Mouse (Mus musculus) neutrophil, adult 5-6 weeks (primary cell): ENCODE data around the gene Tmem254a. TPM values are rescaled to one million over a fixed set of nuclear protein-coding genes. Genes with fewer than 3 reads are reported as not detected.
A peak's percentile ranks its signal among the peaks of the same experiment; 100 is the strongest.
"Not testable (repeated sequence)": the region's sequence is repeated elsewhere in the genome, so short reads cannot be mapped to it uniquely, and the experiment has no call there.

ENCODE experiments used
- ATAC-seq: fragments of 151-379, 151-347 bp; 2 replicates; pipeline ENCODE4 v1.8.0; 2017; ENCODE audit warnings: mild to moderate bottlenecking, moderate TSS enrichment; ENCODE audit not compliant: insufficient number of reproducible peaks, poor library complexity, low FRiP score, severe bottlenecking; ENCODE audit errors: extremely low read depth
- total RNA-seq: library from RNA; stranded (forward); fragments of 200-1000 nt; gene quantifications from 2 replicates; pipeline ENCODE4 v1.2.3, GENCODE M21; 2017

Tmem254a gene
- 1.7 and 1.8 TPM in 2 replicates for total RNA-seq

GRCm38 (mm10) chr14:25927562-25927881 lies at the start of gene Tmem254a:
TSS of gene Tmem254a (minus strand) at chr14:25927672.
- peak; percentile 71 for ATAC-seq

DNA sequence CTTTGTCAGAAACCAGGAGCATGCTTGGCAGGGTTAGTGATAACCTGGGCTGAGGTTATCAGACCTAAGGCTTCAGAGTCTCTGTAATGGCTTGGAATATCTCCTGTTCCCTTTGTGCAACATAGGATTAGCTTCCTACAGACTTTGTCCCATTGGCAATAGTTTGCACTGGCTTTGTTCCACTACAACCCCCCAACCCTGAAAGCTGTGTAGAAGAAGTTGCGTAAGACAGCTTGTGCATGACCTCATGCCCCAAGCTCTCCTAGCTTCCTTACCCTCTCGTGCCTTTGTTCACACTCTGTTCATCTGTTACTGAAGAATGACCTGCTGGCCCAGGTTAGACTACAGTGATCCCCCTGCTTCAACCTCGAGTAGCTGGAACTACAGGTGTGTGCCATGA lies 30.4 kb upstream of the Tmem254a start:
- not testable (repeated sequence) for ATAC-seq

DNA sequence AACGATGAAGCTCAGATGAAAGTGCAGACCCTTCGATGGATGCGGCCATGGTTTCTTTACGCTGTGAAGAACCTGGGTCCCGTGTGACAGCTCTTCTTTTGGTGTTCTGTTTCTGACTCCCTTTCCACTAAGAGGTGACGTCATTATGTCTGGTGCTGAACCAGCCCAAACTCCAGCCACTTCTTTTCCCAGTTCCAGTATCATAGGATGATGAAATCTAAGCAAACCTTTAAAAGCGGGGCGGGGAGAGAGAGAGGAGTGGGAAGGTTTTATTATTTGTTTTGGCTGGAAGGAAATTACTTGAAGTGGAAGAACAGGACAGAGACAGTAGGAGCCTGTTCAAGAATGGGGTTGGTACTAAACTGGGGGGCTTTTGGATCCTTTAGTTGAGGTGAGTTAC lies 10.5 kb upstream of the Tmem254a start, which contains the start of gene Cphx1:
Cphx1 (plus strand) TSS at position 301 of the 400 bp plus-strand sequence.
- ATAC-seq = not testable (repeated sequence)

GRCm38 (mm10) chr14:25936867-25937630 lies 9.6 kb upstream of the Tmem254a start:
- not testable (repeated sequence) for ATAC-seq

DNA sequence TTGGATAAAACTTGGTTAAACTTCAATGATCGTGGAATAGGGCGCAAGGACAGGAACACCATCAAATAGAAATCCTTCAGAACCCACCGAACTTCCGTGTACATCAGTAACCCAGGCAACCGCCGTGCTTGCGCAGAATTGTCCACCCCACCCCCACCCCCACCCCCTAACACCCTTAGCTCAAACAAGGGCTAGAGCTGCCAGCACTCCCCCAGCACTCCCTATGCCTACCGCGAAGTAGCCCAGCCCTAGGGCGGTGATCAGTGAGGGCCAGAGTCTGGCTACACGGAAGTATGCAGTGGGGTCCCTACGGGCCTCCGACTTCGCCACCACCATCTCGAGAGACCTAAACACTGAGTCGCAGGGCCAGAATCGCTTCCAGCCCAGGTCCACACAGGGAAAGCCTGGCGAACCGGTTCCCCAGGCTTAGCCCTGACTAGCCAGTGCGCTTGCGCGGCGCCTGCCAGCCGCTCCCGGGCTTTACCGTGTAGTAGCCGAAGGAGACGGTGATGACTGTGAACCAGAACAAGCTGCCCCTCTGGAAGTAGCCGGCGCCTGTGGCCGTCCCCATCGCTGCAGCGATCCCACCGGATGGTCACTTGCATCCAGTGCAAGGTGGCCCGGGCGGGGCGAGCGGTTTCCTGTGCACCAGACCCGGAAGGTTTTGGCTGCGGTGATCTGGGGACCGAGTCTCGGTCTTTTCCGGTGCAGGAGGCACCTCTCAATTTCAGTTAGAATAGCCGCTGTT lies 484 bp downstream of the Tmem254a start:
- ATAC-seq = peak; percentile 44

DNA sequence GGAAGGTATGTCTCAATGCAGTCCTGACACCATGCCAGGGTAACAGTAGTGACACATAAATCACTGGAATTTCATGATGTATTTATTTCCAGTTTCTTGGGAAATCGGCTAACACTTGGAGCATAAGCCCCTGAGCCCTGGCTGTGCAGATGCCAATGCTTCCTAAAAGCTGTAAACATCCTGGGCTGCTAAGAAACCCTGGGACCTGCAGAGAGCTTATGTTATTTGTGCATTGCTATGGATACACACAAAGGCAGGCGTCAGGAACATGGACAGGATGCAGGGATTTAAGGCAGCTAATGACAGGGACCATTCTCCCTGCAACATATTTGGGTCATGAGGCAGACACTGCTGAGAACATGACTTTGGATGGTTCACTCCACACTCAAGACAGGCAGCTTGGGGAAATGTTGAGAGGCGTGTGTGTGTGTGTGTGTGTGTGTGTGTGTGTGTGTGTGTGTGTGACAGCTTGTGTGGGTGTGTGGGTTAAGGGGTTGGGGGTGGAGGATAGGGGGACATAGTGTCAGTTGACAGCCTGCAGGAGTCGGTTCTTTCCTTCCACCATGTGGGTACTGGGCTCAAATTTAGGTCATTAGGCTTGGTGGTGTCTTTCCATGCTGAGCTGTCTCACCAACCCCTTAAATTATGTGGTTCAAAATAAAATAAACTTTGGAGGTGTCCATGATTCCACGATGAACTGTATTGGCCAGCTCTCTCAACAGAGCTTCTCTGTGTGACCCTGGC lies 8.9 kb downstream of the Tmem254a start:
- ATAC-seq = not testable (repeated sequence)

DNA sequence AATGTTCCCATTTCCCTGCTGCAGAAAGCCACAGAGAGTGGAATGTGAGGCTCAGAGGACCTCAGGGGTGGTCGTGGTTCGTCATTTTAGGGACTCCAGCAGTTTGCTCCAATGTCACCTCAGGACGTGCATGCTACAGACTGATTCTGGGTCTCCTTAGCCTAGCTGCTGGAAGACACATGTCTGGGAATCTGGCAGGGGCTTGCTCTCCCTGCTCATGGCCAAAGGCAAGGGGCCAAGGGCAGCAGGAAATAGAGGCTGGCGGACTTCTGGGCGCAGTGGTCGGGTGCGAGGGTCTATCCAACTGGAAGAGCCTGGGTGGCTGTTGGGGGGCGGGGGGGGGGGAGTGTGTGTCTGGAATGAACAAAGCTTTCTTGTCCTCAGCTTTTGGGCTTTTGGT lies 18.5 kb downstream of the Tmem254a start:
- not testable (repeated sequence) for ATAC-seq

DNA sequence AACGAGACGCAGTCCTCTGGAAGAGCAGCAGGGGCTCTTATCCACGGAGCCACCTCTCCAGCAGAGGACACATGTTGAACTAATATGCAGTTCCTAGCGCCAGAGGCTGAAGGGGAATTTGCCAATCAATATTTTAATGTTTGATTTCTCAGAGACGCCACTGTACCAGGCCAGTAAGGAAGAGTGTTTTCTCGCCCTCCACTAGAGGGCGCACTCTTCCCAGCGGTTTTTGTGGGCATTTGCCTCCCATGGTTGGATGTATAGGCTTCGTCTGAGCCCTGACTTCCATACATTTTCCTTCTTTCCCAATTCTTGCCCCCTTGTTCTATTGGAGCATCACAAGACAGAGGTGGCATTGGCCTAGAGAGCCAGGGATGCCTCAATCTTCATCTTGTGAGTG lies 20.2 kb downstream of the Tmem254a start:
- peak; percentile 35; the same call in 1 of the 2 replicates for ATAC-seq

DNA sequence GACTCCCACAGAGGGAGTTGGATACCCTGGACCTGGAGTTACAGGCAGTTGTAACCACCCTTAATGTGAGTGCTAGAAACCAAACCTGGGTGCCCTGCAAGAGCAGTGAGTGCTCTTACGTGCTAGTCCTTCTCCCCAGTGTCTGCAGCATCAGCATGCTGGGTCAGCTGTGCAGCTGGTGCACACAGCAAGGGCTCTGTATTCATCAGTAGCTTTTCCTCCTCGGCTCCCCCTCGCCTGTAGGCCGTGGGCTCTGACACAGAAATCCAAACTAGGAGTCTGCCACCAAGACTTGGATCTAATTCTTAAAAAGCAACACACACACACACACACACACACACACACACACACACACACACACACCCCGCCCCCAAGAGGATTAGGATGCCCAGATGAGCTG lies 22.2 kb downstream of the Tmem254a start:
- not testable (repeated sequence) for ATAC-seq

DNA sequence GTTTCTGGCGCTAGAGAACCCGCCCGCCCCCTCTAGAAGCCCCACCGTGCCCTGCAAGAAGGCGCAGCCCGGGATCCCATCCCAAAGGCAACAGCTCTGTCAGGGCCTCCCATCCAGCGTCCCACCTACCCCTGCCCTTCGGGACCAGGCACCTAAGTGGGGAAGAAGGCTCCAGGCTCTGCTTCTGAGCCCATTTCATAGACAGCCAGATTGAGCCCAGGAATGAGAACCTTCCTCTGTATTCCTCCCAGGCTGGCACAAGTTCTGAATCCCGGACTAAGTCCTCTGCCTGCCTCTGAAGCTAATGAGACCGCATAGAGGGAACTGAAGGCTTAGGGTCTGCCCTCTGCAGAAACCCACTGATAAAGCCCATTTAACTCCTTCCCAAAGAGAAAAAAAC lies 24.5 kb downstream of the Tmem254a start, which contains the start of gene Plac9a:
Plac9a (minus strand) TSS at position 101 of the 400 bp plus-strand sequence.
- ATAC-seq = not testable (repeated sequence)

DNA sequence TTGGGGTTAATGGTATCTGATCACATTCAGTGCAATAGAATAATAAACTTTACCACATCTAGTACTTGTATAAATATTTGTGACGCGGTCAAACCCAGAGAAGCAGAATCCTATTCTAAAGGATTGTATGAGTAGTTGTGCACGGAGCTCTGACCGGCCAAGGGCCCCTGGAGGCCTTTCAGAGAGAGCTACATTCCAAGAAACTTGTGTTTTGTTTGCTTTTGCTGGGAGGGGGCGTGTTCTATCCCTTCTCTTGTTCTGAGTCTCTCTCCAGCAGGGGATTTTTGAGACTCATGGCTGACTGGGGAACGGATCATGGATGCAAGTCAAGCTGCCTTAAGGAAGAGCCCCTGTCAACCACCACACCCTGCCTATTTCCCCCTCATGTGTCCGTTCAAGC lies 31.8 kb downstream of the Tmem254a start:
- not testable (repeated sequence) for ATAC-seq

DNA sequence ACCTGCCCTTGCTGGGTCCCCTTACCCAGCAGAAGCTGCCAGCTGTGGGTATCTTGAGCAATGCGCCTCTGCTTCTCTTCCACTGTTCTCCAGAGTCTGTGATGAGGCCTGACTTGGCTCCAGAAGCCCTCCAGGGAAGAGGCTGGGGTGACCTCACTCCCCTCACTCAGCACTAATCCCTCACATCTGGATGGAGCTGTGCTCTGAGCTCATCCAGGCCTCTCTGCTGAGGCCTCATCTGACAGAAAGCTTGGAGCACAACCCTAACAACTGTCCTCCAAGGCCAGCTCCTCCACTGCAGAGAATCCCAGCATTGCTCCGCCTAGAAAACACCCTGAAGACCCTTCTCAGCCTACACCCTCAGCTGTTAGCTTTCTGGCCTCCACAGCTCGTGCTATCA lies 32.9 kb downstream of the Tmem254a start:
- not testable (repeated sequence) for ATAC-seq

GRCm38 (mm10) chr14:25885886-25886285 lies 41.6 kb downstream of the Tmem254a start:
- ATAC-seq = not testable (repeated sequence)

GRCm38 (mm10) chr14:25881769-25882168 lies 45.7 kb downstream of the Tmem254a start:
- ATAC-seq = not testable (repeated sequence)

GRCm38 (mm10) chr14:25876640-25877039 lies 50.8 kb downstream of the Tmem254a start:
- not testable (repeated sequence) for ATAC-seq

Other genes starting within 250 kb of the Tmem254a start
- gene Ppif, start 233.5 kb downstream of the Tmem254a start, total RNA-seq = 10.2 and 11.5 TPM in 2 replicates
- gene Zcchc24, start 158.6 kb downstream of the Tmem254a start, total RNA-seq = 10.1 TPM in 2 replicates
- 43.6 and 47.0 TPM in 2 replicates for gene Anxa11, start 85.5 kb downstream of the Tmem254a start, total RNA-seq
- gene Plac9a, start 24.6 kb downstream of the Tmem254a start, total RNA-seq = not detected in 2 replicates
- not detected in 2 replicates for gene Cphx1, start 10.6 kb upstream of the Tmem254a start, total RNA-seq
- gene Duxbl1, start 50.9 kb upstream of the Tmem254a start, total RNA-seq = not detected in 2 replicates
- 3.3 TPM in 1 of 2 replicates, not detected in the other for gene Gm9780, start 115.0 kb upstream of the Tmem254a start, total RNA-seq
- gene Tmem254c, start 139.7 kb upstream of the Tmem254a start, total RNA-seq = 15.1 and 18.4 TPM in 2 replicates
- gene Cphx2, start 153.8 kb upstream of the Tmem254a start, total RNA-seq = not detected in 2 replicates
- not detected in 2 replicates for gene Cphx3, start 154.6 kb upstream of the Tmem254a start, total RNA-seq
- gene Duxbl2, start 190.7 kb upstream of the Tmem254a start, total RNA-seq = not detected in 2 replicates